Mouse (Mus musculus) lung, embryonic 15.5 days (tissue): ENCODE measurements at regions not wholly inside any gene's neighbourhood (a gene's known extent, or its start where the extent isn't known, plus 50 kb on each side); places are given as distances from the start of the nearest gene placed in this dataset.

Source experiments
- ATAC-seq: fragments of 200-750 bp; cut with Nextera tagmentation; 2 replicates; pipeline ENCODE4 v1.8.0; 2017; ENCODE audit warnings: moderate number of reproducible peaks, borderline replicate concordance; ENCODE audit not compliant: low FRiP score, low TSS enrichment; ENCODE audit errors: extremely low read depth
- H3K27ac ChIP-seq: fragments of 300-500 bp; sonication (generic); 2 replicates; pipeline ENCODE4 v1.5.1; 2015; ENCODE audit warnings: moderate library complexity, mild to moderate bottlenecking, inconsistent platforms
- H3K27me3 ChIP-seq: fragments of 300-500 bp; sonication (generic); 2 replicates; pipeline ENCODE4 v1.6.1; 2015; ENCODE audit warnings: inconsistent platforms
- H3K36me3 ChIP-seq: fragments of 300-500 bp; sonication (generic); 2 replicates; pipeline ENCODE4 v1.6.1; 2015; ENCODE audit warnings: inconsistent platforms
- H3K4me1 ChIP-seq: fragments of 300-500 bp; sonication (generic); 2 replicates; pipeline ENCODE4 v1.6.1; 2015; ENCODE audit warnings: inconsistent platforms
- H3K4me2 ChIP-seq: fragments of 300-500 bp; sonication (generic); 2 replicates; pipeline ENCODE4 v1.6.1; 2015; ENCODE audit warnings: inconsistent platforms, mild to moderate bottlenecking, moderate library complexity
- H3K4me3 ChIP-seq: fragments of 300-500 bp; sonication (generic); 2 replicates; pipeline ENCODE4 v1.5.1; 2015; ENCODE audit warnings: mild to moderate bottlenecking, inconsistent platforms
- H3K9ac ChIP-seq: fragments of 300-500 bp; sonication (generic); 2 replicates; pipeline ENCODE4 v1.6.1; 2015; ENCODE audit warnings: inconsistent platforms
- H3K9me3 ChIP-seq: fragments of 300-500 bp; sonication (generic); 2 replicates; pipeline ENCODE4 v1.6.1; 2016; ENCODE audit warnings: inconsistent platforms
- WGBS: fragments of 180-500 bp; shearing (Covaris S2); methylation state at CpG from one replicate; pipeline ENCODE4 v1.1.7; 2015; 5-methylcytosine and 5-hydroxymethylcytosine counted together

- no peak for ATAC-seq
- no peak overlapping the region for H3K4me3 ChIP-seq
- H3K36me3 ChIP-seq = no peaks in the 10 kb centered on the region
- H3K4me1 ChIP-seq = peaks cover 7% of the 10 kb centered on the region
- 75% methylated on average over 9 of the region's 9 CpGs for WGBS
- no peaks in the 10 kb centered on the region for H3K27me3 ChIP-seq
- H3K4me2 ChIP-seq = no peak overlapping the region
- no peaks in the 10 kb centered on the region for H3K9me3 ChIP-seq
- H3K9ac ChIP-seq = no peak overlapping the region
- H3K27ac ChIP-seq = 0 out of 2 replicates have a peak overlapping the region, but pooled peaks have one; percentile 9
Measured at GRCm38 (mm10) chr10:24481926-24482612, 113.2 kb upstream of the Ccn2 start.

GRCm38 (mm10) chr10:24483053-24483452 lies 112.2 kb upstream of the Ccn2 start:
- no peak for ATAC-seq
- H3K27ac ChIP-seq = no peak overlapping the region
- H3K9me3 ChIP-seq = no peaks in the 10 kb centered on the region
- no peak overlapping the region for H3K4me3 ChIP-seq
- H3K27me3 ChIP-seq = no peaks in the 10 kb centered on the region
- H3K4me2 ChIP-seq = no peak overlapping the region
- no peaks in the 10 kb centered on the region for H3K36me3 ChIP-seq
- no peak overlapping the region for H3K9ac ChIP-seq
- 47% methylated on average over 3 of the region's 3 CpGs for WGBS
- H3K4me1 ChIP-seq = peaks cover 7% of the 10 kb centered on the region

GRCm38 (mm10) chr10:24484101-24484660 lies 111.1 kb upstream of the Ccn2 start:
- H3K9me3 ChIP-seq = no peaks in the 10 kb centered on the region
- H3K36me3 ChIP-seq = no peaks in the 10 kb centered on the region
- no peaks in the 10 kb centered on the region for H3K27me3 ChIP-seq
- WGBS = 20% methylated on average over 5 of the region's 5 CpGs
- no peak overlapping the region for H3K4me2 ChIP-seq
- H3K9ac ChIP-seq = no peak overlapping the region
- H3K27ac ChIP-seq = no peak overlapping the region
- no peak for ATAC-seq
- H3K4me3 ChIP-seq = no peak overlapping the region
- H3K4me1 ChIP-seq = peaks cover 7% of the 10 kb centered on the region

GRCm38 (mm10) chr10:24485461-24485860 lies 109.8 kb upstream of the Ccn2 start:
- H3K9ac ChIP-seq = no peak overlapping the region
- no peak overlapping the region for H3K4me3 ChIP-seq
- WGBS = 80% methylated on average over 5 of the region's 5 CpGs
- H3K27me3 ChIP-seq = no peaks in the 10 kb centered on the region
- ATAC-seq = no peak
- H3K27ac ChIP-seq = no peak overlapping the region
- H3K9me3 ChIP-seq = no peaks in the 10 kb centered on the region
- no peak overlapping the region for H3K4me2 ChIP-seq
- peaks cover 7% of the 10 kb centered on the region for H3K4me1 ChIP-seq
- H3K36me3 ChIP-seq = no peaks in the 10 kb centered on the region

- Histone ChIP-seq H3K27ac (no peak overlapping the region), H3K4me2 (no peak overlapping the region), H3K4me1 (peaks cover 7% of the 10 kb centered on the region), H3K9ac (no peak overlapping the region), H3K36me3 (no peaks in the 10 kb centered on the region), H3K27me3 (no peaks in the 10 kb centered on the region), H3K9me3 (no peaks in the 10 kb centered on the region), H3K4me3 (no peak overlapping the region)
- WGBS = 36% methylated on average over 1 of the region's 1 CpGs
- no peak for ATAC-seq
Measured at GRCm38 (mm10) chr10:24486224-24486623, 109.0 kb upstream of the Ccn2 start.

GRCm38 (mm10) chr10:24487915-24488314 lies 107.3 kb upstream of the Ccn2 start:
- no peaks in the 10 kb centered on the region for H3K9me3 ChIP-seq
- no peak overlapping the region for H3K4me2 ChIP-seq
- no peak for ATAC-seq
- no peaks in the 10 kb centered on the region for H3K27me3 ChIP-seq
- H3K36me3 ChIP-seq = no peaks in the 10 kb centered on the region
- no peak overlapping the region for H3K4me3 ChIP-seq
- WGBS = 45% methylated on average over 3 of the region's 3 CpGs
- H3K9ac ChIP-seq = no peak overlapping the region
- no peak overlapping the region for H3K27ac ChIP-seq
- H3K4me1 ChIP-seq = peaks cover 7% of the 10 kb centered on the region

- no peaks in the 10 kb centered on the region for H3K36me3 ChIP-seq
- no peak for ATAC-seq
- 66% methylated on average over 2 of the region's 2 CpGs for WGBS
Measured at GRCm38 (mm10) chr10:24490432-24490831, 104.8 kb upstream of the Ccn2 start.

GRCm38 (mm10) chr10:24491848-24492247 lies 103.4 kb upstream of the Ccn2 start:
- Histone ChIP-seq H3K4me3 (no peak overlapping the region), H3K27ac (no peak overlapping the region), H3K4me2 (no peak overlapping the region), H3K9ac (no peak overlapping the region), H3K27me3 (no peaks in the 10 kb centered on the region), H3K4me1 (peaks cover 19% of the 10 kb centered on the region), H3K36me3 (no peaks in the 10 kb centered on the region), H3K9me3 (no peaks in the 10 kb centered on the region)
- no peak for ATAC-seq
- 78% methylated on average over 3 of the region's 3 CpGs for WGBS

More at GRCm38 (mm10) chr10:24490432-24490831, 104.8 kb upstream of the Ccn2 start:
- Histone ChIP-seq H3K4me1 (peaks cover 19% of the 10 kb centered on the region), H3K9ac (no peak overlapping the region), H3K4me3 (no peak overlapping the region), H3K27me3 (no peaks in the 10 kb centered on the region), H3K27ac (no peak overlapping the region), H3K4me2 (no peak overlapping the region), H3K9me3 (no peaks in the 10 kb centered on the region)

GRCm38 (mm10) chr10:24493392-24493791 lies 101.8 kb upstream of the Ccn2 start:
- H3K27me3 ChIP-seq = no peaks in the 10 kb centered on the region
- WGBS = 22% methylated on average over 4 of the region's 4 CpGs
- H3K36me3 ChIP-seq = no peaks in the 10 kb centered on the region
- no peak overlapping the region for H3K9ac ChIP-seq
- peak overlapping the region; percentile 61 for H3K27ac ChIP-seq
- H3K9me3 ChIP-seq = no peaks in the 10 kb centered on the region
- ATAC-seq = peak; percentile 77
- no peak overlapping the region for H3K4me3 ChIP-seq
- H3K4me1 ChIP-seq = peaks cover 19% of the 10 kb centered on the region
- H3K4me2 ChIP-seq = no peak overlapping the region

GRCm38 (mm10) chr10:24493936-24494335 lies 101.3 kb upstream of the Ccn2 start:
- no peak overlapping the region for H3K4me2 ChIP-seq
- no peak overlapping the region for H3K9ac ChIP-seq
- ATAC-seq = peak; percentile 92

GRCm38 (mm10) chr10:24519795-24520512 lies 75.3 kb upstream of the Ccn2 start:
- no peaks in the 10 kb centered on the region for H3K9me3 ChIP-seq
- peaks cover 3% of the 10 kb centered on the region; the same call in 1 of the 2 replicates for H3K4me1 ChIP-seq
- H3K4me3 ChIP-seq = no peak overlapping the region
- H3K9ac ChIP-seq = no peak overlapping the region
- peak overlapping the region; percentile 70 for H3K27ac ChIP-seq
- no peak for ATAC-seq
- whole genome bisulfite sequencing = 65% methylated on average over 11 of the region's 11 CpGs
- no peak overlapping the region; the same call in 1 of the 2 replicates for H3K4me2 ChIP-seq
- no peaks in the 10 kb centered on the region for H3K27me3 ChIP-seq
- no peaks in the 10 kb centered on the region for H3K36me3 ChIP-seq

More at GRCm38 (mm10) chr10:24493936-24494335, 101.3 kb upstream of the Ccn2 start:
- Histone ChIP-seq H3K9me3 (no peaks in the 10 kb centered on the region), H3K4me3 (no peak overlapping the region), H3K27ac (peak overlapping the region; percentile 61), H3K4me1 (peaks cover 19% of the 10 kb centered on the region), H3K36me3 (no peaks in the 10 kb centered on the region), H3K27me3 (no peaks in the 10 kb centered on the region)
- WGBS = 5% methylated on average over 6 of the region's 6 CpGs

- Histone ChIP-seq H3K9ac (no peak overlapping the region), H3K4me2 (no peak overlapping the region; the same call in 1 of the 2 replicates), H3K4me3 (no peak overlapping the region), H3K27ac (peak overlapping the region; percentile 70), H3K4me1 (peaks cover 3% of the 10 kb centered on the region; the same call in 1 of the 2 replicates), H3K36me3 (no peaks in the 10 kb centered on the region), H3K27me3 (no peaks in the 10 kb centered on the region), H3K9me3 (no peaks in the 10 kb centered on the region)
- 63% methylated on average over 3 of the region's 3 CpGs for WGBS
- peak; percentile 55; the same call in 1 of the 2 replicates for ATAC-seq
Measured at GRCm38 (mm10) chr10:24520515-24520914, 74.7 kb upstream of the Ccn2 start.
